Mouse (Mus musculus) lung, embryonic 14.5 days (tissue): ENCODE data around the gene Eif4g1. TPM values are rescaled to one million over a fixed set of nuclear protein-coding genes. Genes with fewer than 3 reads are reported as not detected.
A peak's percentile ranks its signal among the peaks of the same experiment; 100 is the strongest.

Experiments
- ATAC-seq: fragments of 200-750 bp; cut with Nextera tagmentation; 2 replicates; pipeline ENCODE4 v1.8.0; 2017; ENCODE audit warnings: mild to moderate bottlenecking, moderate TSS enrichment, moderate library complexity; ENCODE audit not compliant: insufficient read depth
- DNase-seq: peaks from one replicate; pipeline ENCODE4 v3.0.0-alpha.2; 2015
- H3K27ac ChIP-seq: fragments of 300-500 bp; sonication (generic); 2 replicates; pipeline ENCODE4 v1.5.1; 2014; ENCODE audit warnings: low read depth, mild to moderate bottlenecking, moderate library complexity
- H3K27me3 ChIP-seq: fragments of 300-500 bp; sonication (generic); 2 replicates; pipeline ENCODE4 v1.6.1; 2014; ENCODE audit warnings: low read length, control low read depth; ENCODE audit not compliant: insufficient read depth
- H3K36me3 ChIP-seq: fragments of 300-500 bp; sonication (generic); 2 replicates; pipeline ENCODE4 v1.6.1; 2014; ENCODE audit warnings: control low read depth; ENCODE audit not compliant: insufficient read depth
- H3K4me1 ChIP-seq: fragments of 300-500 bp; sonication (generic); 2 replicates; pipeline ENCODE4 v1.6.1; 2014; ENCODE audit warnings: antibody characterized with exemption, control low read depth; ENCODE audit not compliant: insufficient read depth
- H3K4me2 ChIP-seq: fragments of 300-500 bp; sonication (generic); 2 replicates; pipeline ENCODE4 v1.6.1; 2014; ENCODE audit warnings: mild to moderate bottlenecking
- H3K4me3 ChIP-seq: fragments of 300-500 bp; sonication (generic); 2 replicates; pipeline ENCODE4 v1.5.1; 2014; ENCODE audit warnings: low read depth, low read length
- H3K9ac ChIP-seq: fragments of 300-500 bp; sonication (generic); 2 replicates; pipeline ENCODE4 v1.6.1; 2014
- H3K9me3 ChIP-seq: fragments of 300-500 bp; sonication (generic); 2 replicates; pipeline ENCODE4 v1.6.1; 2016; ENCODE audit warnings: low read depth, low read length, control low read depth
- CTCF ChIP-seq: IDR thresholded peaks from 2 replicates; pipeline ENCODE4 v1.5.1; 2016; ENCODE audit warnings: antibody characterized with exemption, low read depth
- WGBS: fragments of 180-500 bp; shearing (Covaris S2); extraction: QIAGEN DNeasy Blood & Tissue Kit; methylation state at CpG from one replicate; pipeline ENCODE4 v1.1.7; 2014; 5-methylcytosine and 5-hydroxymethylcytosine counted together
- polyA plus RNA-seq: library from polyadenylated mRNA; unstranded; fragments of >200 nt; fragmentation: Nextera tagmentation; extraction: Ambion mirVana; gene quantifications from 2 replicates; pipeline ENCODE4 v1.2.1, GENCODE M21; 2014

Eif4g1 gene
- polyA plus RNA-seq, 1 experiment from 2014 or later = 191 TPM

GRCm38 (mm10) chr16:20672965-20673705, 5.0 kb downstream of the Eif4g1 start:
- 1% methylated on average over 52 of the region's 78 CpGs for WGBS
- peak overlapping the region; percentile 93 for H3K4me3 ChIP-seq
- H3K27ac ChIP-seq = peak overlapping the region; percentile 94
- H3K9ac ChIP-seq = peak overlapping the region; percentile 94
- peak overlapping the region; percentile 99 for H3K4me2 ChIP-seq
- peaks cover 3% of the 10 kb centered on the region; the same call in 1 of the 2 replicates for H3K4me1 ChIP-seq
- peaks cover 36% of the 10 kb centered on the region for H3K36me3 ChIP-seq
- no peak for TF ChIP-seq CTCF
- DNase-seq = peak; percentile 76
- no peaks in the 10 kb centered on the region for H3K9me3 ChIP-seq
- ATAC-seq = peak; percentile 80
- H3K27me3 ChIP-seq = no peaks in the 10 kb centered on the region

GRCm38 (mm10) chr16:20673706-20674303, 5.7 kb downstream of the Eif4g1 start:
- Histone ChIP-seq H3K36me3 (peaks cover 43% of the 10 kb centered on the region), H3K27ac (peak overlapping the region; percentile 94), H3K27me3 (no peaks in the 10 kb centered on the region), H3K4me1 (peaks cover 3% of the 10 kb centered on the region; the same call in 1 of the 2 replicates), H3K4me2 (peak overlapping the region; percentile 99), H3K4me3 (peak overlapping the region; percentile 93), H3K9ac (peak overlapping the region; percentile 94), H3K9me3 (no peaks in the 10 kb centered on the region)
- DNase-seq = peak; percentile 14
- TF ChIP-seq CTCF = no peak
- no peak for ATAC-seq
- WGBS = 5% methylated on average over 14 of the region's 14 CpGs

- no peak overlapping the region for H3K9ac ChIP-seq
Observed at GRCm38 (mm10) chr16:20675213-20675612, 7.1 kb downstream of the Eif4g1 start.

GRCm38 (mm10) chr16:20676702-20677101, 8.6 kb downstream of the Eif4g1 start:
- ATAC-seq = no peak
- 73% methylated on average over 4 of the region's 4 CpGs for WGBS

More at GRCm38 (mm10) chr16:20675213-20675612, 7.1 kb downstream of the Eif4g1 start:
- TF ChIP-seq CTCF = no peak
- WGBS = 90% methylated on average over 6 of the region's 6 CpGs
- Histone ChIP-seq H3K27ac (no peak overlapping the region), H3K27me3 (no peaks in the 10 kb centered on the region), H3K4me3 (no peak overlapping the region), H3K9me3 (no peaks in the 10 kb centered on the region), H3K4me1 (peaks cover 3% of the 10 kb centered on the region; the same call in 1 of the 2 replicates), H3K4me2 (peak overlapping the region; percentile 99), H3K36me3 (peaks cover 57% of the 10 kb centered on the region)
- DNase-seq = no peak
- no peak for ATAC-seq

GRCm38 (mm10) chr16:20677380-20677779, 9.3 kb downstream of the Eif4g1 start:
- no peak for DNase-seq
- Histone ChIP-seq H3K27me3 (no peaks in the 10 kb centered on the region), H3K9ac (peak overlapping the region; percentile 29; the same call in 1 of the 2 replicates), H3K36me3 (peaks cover 79% of the 10 kb centered on the region), H3K4me2 (no peak overlapping the region), H3K9me3 (no peaks in the 10 kb centered on the region), H3K27ac (no peak overlapping the region), H3K4me3 (no peak overlapping the region), H3K4me1 (no peaks in the 10 kb centered on the region)
- 76% methylated on average over 5 of the region's 5 CpGs for WGBS
- no peak for TF ChIP-seq CTCF
- ATAC-seq = no peak

More at GRCm38 (mm10) chr16:20676702-20677101, 8.6 kb downstream of the Eif4g1 start:
- no peaks in the 10 kb centered on the region for H3K27me3 ChIP-seq
- DNase-seq = peak; percentile 45
- H3K4me1 ChIP-seq = peaks cover 3% of the 10 kb centered on the region; the same call in 1 of the 2 replicates
- no peak overlapping the region for H3K4me2 ChIP-seq
- no peak overlapping the region for H3K9ac ChIP-seq
- no peak; the same call in 1 of the 2 replicates for TF ChIP-seq CTCF
- H3K27ac ChIP-seq = no peak overlapping the region
- H3K36me3 ChIP-seq = peaks cover 72% of the 10 kb centered on the region
- no peak overlapping the region for H3K4me3 ChIP-seq
- no peaks in the 10 kb centered on the region for H3K9me3 ChIP-seq

- TF ChIP-seq CTCF = no peak
- Histone ChIP-seq H3K9ac (0 out of 2 replicates have a peak overlapping the region, but pooled peaks have one; percentile 29), H3K4me3 (no peak overlapping the region), H3K27ac (no peak overlapping the region), H3K9me3 (no peaks in the 10 kb centered on the region), H3K27me3 (no peaks in the 10 kb centered on the region), H3K4me1 (no peaks in the 10 kb centered on the region), H3K36me3 (peaks cover 86% of the 10 kb centered on the region), H3K4me2 (no peak overlapping the region)
- DNase-seq (peak; percentile 70), ATAC-seq (no peak)
- 72% methylated on average over 10 of the region's 10 CpGs for WGBS
Observed at GRCm38 (mm10) chr16:20677974-20678675, 10.0 kb downstream of the Eif4g1 start.
